Mouse (Mus musculus) G1E (cell line): ENCODE data around the gene Otud3.

Source experiments
- CTCF ChIP-seq: IDR thresholded peaks from 2 replicates; pipeline ENCODE4 v1.5.1; 2012; ENCODE audit warnings: low read depth, low read length, inconsistent platforms, mixed read lengths
- GATA1 ChIP-seq: IDR thresholded peaks from 2 replicates; pipeline ENCODE4 v1.6.1; 2012; ENCODE audit warnings: borderline replicate concordance, low read length, inconsistent platforms, mixed read lengths
- POLR2AphosphoS5 ChIP-seq: IDR thresholded peaks from 2 replicates; pipeline ENCODE4 v1.6.1; 2012; ENCODE audit warnings: low read depth, low read length, inconsistent platforms; ENCODE audit not compliant: insufficient replicate concordance
- TAL1 ChIP-seq: conservative IDR thresholded peaks from 2 replicates; pipeline ENCODE4 v1.6.1; 2012; ENCODE audit warnings: low read depth, low read length, inconsistent platforms, mixed read lengths

GRCm38 (mm10) chr4:138868666-138869065 lies 45.1 kb downstream of the Otud3 start:
- no peak for TF ChIP-seq CTCF
- no peak for TF ChIP-seq GATA1
- TF ChIP-seq POLR2AphosphoS5 = no peak
- TF ChIP-seq TAL1 = no peak
